Mouse (Mus musculus): Measurements from ENCODE around the gene Ube2v1. TPM values are rescaled to one million over a fixed set of nuclear protein-coding genes. Genes with fewer than 3 reads are reported as not detected.

The Ube2v1 gene
- polyA plus RNA-seq, 1 experiment from 2014 or later, result 234 TPM

DNA sequence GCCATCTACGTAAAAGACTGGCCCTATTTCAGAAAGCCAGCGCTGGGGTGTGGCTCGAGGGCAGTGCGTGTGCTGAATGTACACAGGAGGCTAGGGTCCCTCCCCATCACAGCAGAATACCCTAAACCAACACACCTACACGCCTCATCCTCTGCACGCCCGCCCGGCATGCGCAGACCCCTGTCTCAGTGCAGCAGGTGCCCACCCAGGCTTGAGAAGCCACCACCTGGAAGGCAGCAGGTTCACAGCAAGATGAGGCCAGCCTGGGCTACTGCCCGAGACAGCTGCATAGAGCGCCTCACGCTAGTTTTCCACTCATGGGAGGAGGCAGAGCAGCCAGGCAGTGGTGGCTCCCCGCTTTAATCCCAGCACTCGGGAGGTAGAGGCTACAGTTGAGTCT, 19.8 kb downstream of the Ube2v1 start:
- Histone ChIP-seq H3K4me2 (replicated peaks; ENCODE audit: low read depth) (no peak overlapping the region), H3K9ac (ENCODE audit: low read length) (no peak overlapping the region), H3K4me3 (ENCODE audit: low read depth, low read length) (no peak overlapping the region), H3K27ac (replicated peaks) (no peak overlapping the region), H3K9me3 (ENCODE audit: control insufficient read depth, low read length) (no peaks in the 10 kb centered on the region), H3K27me3 (ENCODE audit: control insufficient read depth, insufficient read depth, low read length) (no peaks in the 10 kb centered on the region), H3K4me1 (replicated peaks; ENCODE audit: control insufficient read depth, insufficient read depth) (no peaks in the 10 kb centered on the region), H3K36me3 (ENCODE audit: control insufficient read depth, insufficient read depth, low read length) (peaks cover 23% of the 10 kb centered on the region)
- WGBS, result 86% methylated on average over 14 of the region's 14 CpGs
- ATAC-seq (ENCODE audit: low FRiP score, low TSS enrichment) (0 out of 2 replicates have a peak, but pooled peaks have one; percentile 13), DNase-seq (ENCODE audit: low spot score) (no peak)
- TF ChIP-seq EP300 (optimal IDR thresholded peaks at IDR 0.05) (no peak), CTCF (IDR thresholded peaks at IDR 0.05; ENCODE audit: low read depth) (no peak)

DNA sequence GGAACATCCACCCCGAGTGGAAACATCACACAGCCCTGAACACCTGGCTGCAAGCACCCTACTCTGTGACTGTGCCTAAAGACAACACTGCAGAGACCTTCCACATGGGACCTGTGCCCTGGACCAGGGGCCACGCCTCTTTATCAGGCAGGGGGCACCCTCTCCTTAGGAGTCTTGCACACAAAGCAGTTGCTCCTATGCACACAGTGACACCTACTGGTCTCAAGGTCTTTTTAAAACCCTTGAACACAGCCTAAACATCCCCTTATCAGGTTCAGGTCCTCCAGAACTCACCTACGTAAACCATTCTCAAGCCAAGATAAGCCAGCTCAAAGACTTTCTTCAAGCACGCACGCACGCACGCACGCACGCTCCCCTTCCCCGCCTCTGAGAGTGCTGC, 20.6 kb downstream of the Ube2v1 start:
- 78% methylated on average over 10 of the region's 10 CpGs for WGBS
- H3K4me1 ChIP-seq (replicated peaks; ENCODE audit: control insufficient read depth, insufficient read depth), result no peaks in the 10 kb centered on the region
- TF ChIP-seq CTCF (IDR thresholded peaks at IDR 0.05; ENCODE audit: low read depth), result peak; percentile 60
- no peak for TF ChIP-seq EP300 (optimal IDR thresholded peaks at IDR 0.05)
- H3K4me3 ChIP-seq (ENCODE audit: low read depth, low read length), result no peak overlapping the region
- no peaks in the 10 kb centered on the region for H3K9me3 ChIP-seq (ENCODE audit: control insufficient read depth, low read length)
- H3K27me3 ChIP-seq (ENCODE audit: control insufficient read depth, insufficient read depth, low read length), result no peaks in the 10 kb centered on the region
- ATAC-seq (ENCODE audit: low FRiP score, low TSS enrichment) (0 out of 2 replicates have a peak, but pooled peaks have one; percentile 3), DNase-seq (ENCODE audit: low spot score) (no peak)
- H3K4me2 ChIP-seq (replicated peaks; ENCODE audit: low read depth), result no peak overlapping the region
- H3K9ac ChIP-seq (ENCODE audit: low read length), result no peak overlapping the region
- H3K36me3 ChIP-seq (ENCODE audit: control insufficient read depth, insufficient read depth, low read length), result peaks cover 15% of the 10 kb centered on the region
- H3K27ac ChIP-seq (replicated peaks), result no peak overlapping the region

DNA sequence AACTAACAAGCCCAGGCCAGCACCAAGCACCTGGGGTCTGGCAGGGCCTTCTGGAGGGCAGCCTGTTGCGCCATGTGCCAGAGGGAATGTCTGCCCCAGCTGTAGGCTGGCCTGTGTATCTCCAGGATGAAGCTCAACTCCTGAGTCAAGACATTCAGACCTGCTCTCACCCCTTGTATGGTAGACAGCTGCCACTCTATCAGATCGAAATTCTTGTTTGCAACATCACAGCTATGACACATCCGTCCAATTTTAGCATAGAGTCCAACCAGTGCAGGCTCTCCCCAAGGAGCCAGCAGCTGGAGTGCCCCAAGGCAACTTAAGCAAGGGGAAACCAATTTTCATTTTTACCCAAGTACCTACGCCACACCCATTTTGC, 25.2 kb downstream of the Ube2v1 start:
- Histone ChIP-seq H3K9ac (ENCODE audit: low read length) (no peak overlapping the region), H3K9me3 (ENCODE audit: control insufficient read depth, low read length) (no peaks in the 10 kb centered on the region), H3K27ac (replicated peaks) (no peak overlapping the region), H3K4me1 (replicated peaks; ENCODE audit: control insufficient read depth, insufficient read depth) (no peaks in the 10 kb centered on the region), H3K36me3 (ENCODE audit: control insufficient read depth, insufficient read depth, low read length) (no peaks in the 10 kb centered on the region), H3K4me2 (replicated peaks; ENCODE audit: low read depth) (no peak overlapping the region), H3K27me3 (ENCODE audit: control insufficient read depth, insufficient read depth, low read length) (no peaks in the 10 kb centered on the region), H3K4me3 (ENCODE audit: low read depth, low read length) (no peak overlapping the region)
- TF ChIP-seq EP300 (optimal IDR thresholded peaks at IDR 0.05), result no peak
- TF ChIP-seq CTCF (IDR thresholded peaks at IDR 0.05; ENCODE audit: low read depth), result no peak
- DNase-seq (ENCODE audit: low spot score) (no peak), ATAC-seq (ENCODE audit: low FRiP score, low TSS enrichment) (no peak)
- WGBS, result 79% methylated on average over 4 of the region's 4 CpGs

DNA sequence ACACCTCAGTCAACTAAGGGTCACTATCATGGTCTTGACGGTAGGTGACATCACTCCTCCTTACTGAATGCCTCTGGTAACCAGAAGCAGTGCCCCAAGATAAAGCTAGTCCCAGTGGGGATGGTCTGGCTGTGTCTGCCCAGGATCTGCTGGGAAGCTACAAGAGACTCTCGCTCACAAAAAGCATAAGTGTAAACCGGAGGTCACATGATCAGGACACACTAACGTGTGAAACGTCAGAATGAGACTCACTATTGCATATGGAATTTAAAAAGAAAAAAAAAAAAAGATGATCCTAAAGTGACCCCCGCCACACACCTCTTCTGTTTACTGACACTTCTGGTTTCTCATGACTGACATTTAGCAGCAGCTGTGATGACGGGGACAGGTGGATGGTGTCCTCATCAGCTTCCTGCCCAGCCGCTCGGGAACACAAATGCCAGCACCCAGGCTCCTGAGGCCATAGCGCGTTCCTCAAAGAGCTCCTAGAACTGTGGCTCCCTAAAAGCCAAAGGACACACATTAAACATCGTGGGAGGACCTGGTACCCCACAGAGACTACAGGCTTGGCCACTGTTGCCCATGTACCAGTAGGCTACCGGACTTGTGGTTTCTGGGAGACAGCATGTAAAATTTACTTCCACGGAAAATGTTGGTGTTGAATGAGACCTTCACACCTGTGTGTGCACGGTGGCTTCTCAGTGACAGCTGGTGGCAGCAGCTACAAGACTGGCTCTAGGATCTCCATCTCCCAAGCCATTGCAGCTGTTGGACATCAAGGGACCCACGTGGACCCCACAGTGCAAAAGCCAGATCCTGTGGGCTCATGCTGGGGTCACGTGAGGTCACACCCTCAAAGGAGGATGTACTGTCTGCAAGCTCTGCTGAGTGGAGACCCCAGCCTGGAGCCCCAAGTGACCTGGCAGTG, 25.8 kb downstream of the Ube2v1 start:
- DNase-seq (ENCODE audit: low spot score), result no peak
- Histone ChIP-seq H3K27me3 (ENCODE audit: control insufficient read depth, insufficient read depth, low read length) (no peaks in the 10 kb centered on the region), H3K4me3 (ENCODE audit: low read depth, low read length) (no peak overlapping the region), H3K4me1 (replicated peaks; ENCODE audit: control insufficient read depth, insufficient read depth) (no peaks in the 10 kb centered on the region), H3K27ac (replicated peaks) (no peak overlapping the region), H3K9me3 (ENCODE audit: control insufficient read depth, low read length) (no peaks in the 10 kb centered on the region), H3K9ac (ENCODE audit: low read length) (no peak overlapping the region), H3K4me2 (replicated peaks; ENCODE audit: low read depth) (no peak overlapping the region), H3K36me3 (ENCODE audit: control insufficient read depth, insufficient read depth, low read length) (no peaks in the 10 kb centered on the region)
- no peak for ATAC-seq (ENCODE audit: low FRiP score, low TSS enrichment)
- TF ChIP-seq CTCF (IDR thresholded peaks at IDR 0.05; ENCODE audit: low read depth) (no peak), EP300 (optimal IDR thresholded peaks at IDR 0.05) (no peak)
- 65% methylated on average over 17 of the region's 17 CpGs for WGBS

DNA sequence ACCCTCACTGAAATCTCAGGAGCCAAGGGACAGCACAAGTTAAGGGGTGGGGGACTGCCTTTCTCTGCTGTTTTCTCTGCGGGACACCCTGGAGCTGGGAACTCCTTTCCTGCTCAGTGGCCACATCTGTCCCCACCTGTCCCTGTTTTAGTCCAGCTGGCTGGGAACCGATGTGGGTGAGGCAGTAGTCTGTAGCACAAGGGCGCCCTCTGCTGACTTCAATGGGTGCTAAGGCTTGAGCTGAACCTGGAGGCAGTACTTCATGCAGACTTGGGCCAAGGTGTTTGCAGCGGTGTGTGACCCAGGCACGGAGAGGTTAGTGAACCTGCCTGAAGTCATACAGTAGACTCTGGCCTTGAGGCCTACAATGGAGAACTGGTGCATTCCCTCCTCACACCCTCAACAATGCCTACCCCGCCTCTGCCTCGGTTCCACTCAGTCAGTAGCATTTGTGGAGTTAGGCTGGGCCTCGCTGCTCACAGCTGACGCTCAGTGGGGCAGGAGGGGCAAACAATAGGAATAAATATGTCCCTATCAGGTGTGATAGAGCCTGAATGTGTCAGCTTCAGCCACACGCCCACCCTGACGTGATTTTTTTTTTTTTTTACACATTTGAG, 26.6 kb downstream of the Ube2v1 start:
- Histone ChIP-seq H3K4me2 (replicated peaks; ENCODE audit: low read depth) (no peak overlapping the region), H3K9me3 (ENCODE audit: control insufficient read depth, low read length) (no peaks in the 10 kb centered on the region), H3K4me3 (ENCODE audit: low read depth, low read length) (no peak overlapping the region), H3K27ac (replicated peaks) (no peak overlapping the region), H3K4me1 (replicated peaks; ENCODE audit: control insufficient read depth, insufficient read depth) (no peaks in the 10 kb centered on the region), H3K9ac (ENCODE audit: low read length) (no peak overlapping the region), H3K36me3 (ENCODE audit: control insufficient read depth, insufficient read depth, low read length) (no peaks in the 10 kb centered on the region), H3K27me3 (ENCODE audit: control insufficient read depth, insufficient read depth, low read length) (no peaks in the 10 kb centered on the region)
- 25% methylated on average over 11 of the region's 11 CpGs for WGBS
- peak; percentile 99 for TF ChIP-seq CTCF (IDR thresholded peaks at IDR 0.05; ENCODE audit: low read depth)
- no peak for TF ChIP-seq EP300 (optimal IDR thresholded peaks at IDR 0.05)
- DNase-seq (ENCODE audit: low spot score) (peak; percentile 91), ATAC-seq (ENCODE audit: low FRiP score, low TSS enrichment) (peak; percentile 80)

DNA sequence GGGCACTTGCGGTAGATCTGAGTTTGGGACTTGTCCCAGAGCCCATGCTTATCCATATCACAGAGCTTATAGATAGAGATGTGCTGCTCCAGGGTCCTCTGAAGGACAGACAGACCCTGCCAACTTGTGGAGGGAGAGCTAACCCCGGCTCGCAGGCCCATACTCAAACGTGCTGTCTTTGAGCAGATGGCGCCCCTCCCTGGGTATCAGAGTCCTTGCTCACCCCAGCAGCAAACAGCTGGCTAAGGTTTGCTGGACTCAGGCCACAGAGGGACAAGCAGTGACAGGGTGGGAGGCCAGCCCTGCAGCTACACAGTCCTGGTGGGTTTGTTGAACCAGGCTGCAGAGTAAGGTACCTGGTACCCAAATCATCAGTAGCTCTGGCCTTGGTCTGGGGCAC, 28.9 kb downstream of the Ube2v1 start:
- no peak overlapping the region for H3K4me2 ChIP-seq (replicated peaks; ENCODE audit: low read depth)
- H3K9ac ChIP-seq (ENCODE audit: low read length), result no peak overlapping the region
- WGBS, result 51% methylated on average over 5 of the region's 5 CpGs
- no peak overlapping the region for H3K27ac ChIP-seq (replicated peaks)
- peak; percentile 63 for TF ChIP-seq CTCF (IDR thresholded peaks at IDR 0.05; ENCODE audit: low read depth)
- TF ChIP-seq EP300 (optimal IDR thresholded peaks at IDR 0.05), result no peak
- DNase-seq (ENCODE audit: low spot score), result no peak
- H3K36me3 ChIP-seq (ENCODE audit: control insufficient read depth, insufficient read depth, low read length), result no peaks in the 10 kb centered on the region
- ATAC-seq (ENCODE audit: low FRiP score, low TSS enrichment), result no peak
- no peaks in the 10 kb centered on the region for H3K9me3 ChIP-seq (ENCODE audit: control insufficient read depth, low read length)
- H3K27me3 ChIP-seq (ENCODE audit: control insufficient read depth, insufficient read depth, low read length), result no peaks in the 10 kb centered on the region
- H3K4me1 ChIP-seq (replicated peaks; ENCODE audit: control insufficient read depth, insufficient read depth), result no peaks in the 10 kb centered on the region
- H3K4me3 ChIP-seq (ENCODE audit: low read depth, low read length), result no peak overlapping the region

Data from stomach, postnatal 0 days (tissue).